ENCODE assay signal across 15 mouse cellular contexts in genomic region chr3:51118706-51119105, GRCm38 (mm10).
A peak's percentile ranks its signal among the peaks of the same experiment; 100 is the strongest.
DNase-seq lines count a peak whose midpoint lies in the region; ATAC-seq lines count a peak whose summit lies in the region.
"Had no signal": no experiment of that assay in that cellular context is flagged by ENCODE, and none has a peak within 500 bp of the region (broad histone marks: within the 10 kb centered on the region; RNA-seq: fewer than 3 reads in every experiment).

No protein-coding gene starts in this region.

- no peak overlapping the region for H3K27ac ChIP-seq in midbrain, embryonic 14.5 days (replicated peaks; ENCODE audit: low read depth, low read length)
- H3K27ac ChIP-seq: hindbrain, embryonic 14.5 days; midbrain, embryonic 12.5 days had no signal

- no peaks in the 10 kb centered on the region for H3K9me3 ChIP-seq in midbrain, embryonic 14.5 days (ENCODE audit: control insufficient read depth, low read length)
- H3K9me3 ChIP-seq: midbrain, embryonic 12.5 days had no signal

- WGBS in midbrain, embryonic 14.5 days = 83% methylated on average over 7 of the region's 7 CpGs

- peak; percentile 15 to 20 for DNase-seq in kidney, adult 8-10 months
- no peak for DNase-seq in kidney, adult 11 months
- peak; percentile 35 for DNase-seq in thymus, postnatal 4 days
- DNase-seq in thymus, postnatal 25 days = no peak
- peak; percentile 20 for DNase-seq in c-Kit-positive CD71-positive TER-119-positive erythroid progenitor cells, embryonic 14.5 days (ENCODE audit: low spot score)
- DNase-seq in lung, postnatal 36 days = peak; percentile 28
- DNase-seq in cerebellum, adult 9-11 months = no peak
- no peak for DNase-seq in midbrain, embryonic 14.5 days
- DNase-seq: cerebellum, adult 18-20 months; gastrocnemius, postnatal 25 days; liver, postnatal 0 days; right cerebral cortex, postnatal 25 days had no signal

- no peaks in the 10 kb centered on the region for H3K36me3 ChIP-seq in midbrain, embryonic 14.5 days (ENCODE audit: control insufficient read depth, insufficient read depth, low read length)
- H3K36me3 ChIP-seq: midbrain, embryonic 12.5 days had no signal

- no peaks in the 10 kb centered on the region for H3K4me1 ChIP-seq in midbrain, embryonic 14.5 days (ENCODE audit: control insufficient read depth, insufficient read depth, low read length)

- H3K4me2 ChIP-seq in midbrain, embryonic 14.5 days (ENCODE audit: low read length) = no peak overlapping the region
- H3K4me2 ChIP-seq: hindbrain, embryonic 14.5 days; midbrain, embryonic 12.5 days had no signal

- H3K9ac ChIP-seq in midbrain, embryonic 14.5 days (replicated peaks; ENCODE audit: low read length) = no peak overlapping the region
- H3K9ac ChIP-seq: hindbrain, embryonic 14.5 days; liver, postnatal 0 days; midbrain, embryonic 12.5 days had no signal

- ATAC-seq in midbrain, embryonic 14.5 days (ENCODE audit: low FRiP score, low TSS enrichment) = no peak
- ATAC-seq: forebrain, embryonic 16.5 days; liver, postnatal 0 days had no signal

- H3K4me3 ChIP-seq in midbrain, embryonic 14.5 days (replicated peaks; ENCODE audit: low read depth, low read length) = no peak overlapping the region
- H3K4me3 ChIP-seq: midbrain, embryonic 12.5 days had no signal

- no peaks in the 10 kb centered on the region for H3K27me3 ChIP-seq in midbrain, embryonic 14.5 days (ENCODE audit: control insufficient read depth, insufficient read depth, low read length)
- H3K27me3 ChIP-seq: midbrain, embryonic 12.5 days had no signal

Comparison
In these comparisons a context has a peak if more than half of its experiments do, and no peak if none do; other contexts are left out.
1. DNase-seq: peak in kidney, adult 8-10 months (2 of 2), thymus, postnatal 4 days (single experiment), c-Kit-positive CD71-positive TER-119-positive erythroid progenitor cells, embryonic 14.5 days (single experiment) and lung, postnatal 36 days (single experiment); none in kidney, adult 11 months (single experiment), thymus, postnatal 25 days (single experiment), cerebellum, adult 9-11 months (single experiment) and midbrain, embryonic 14.5 days (single experiment).